Mouse (Mus musculus) megakaryocyte, embryonic 14.5 days (primary cell): ENCODE results near the gene Casp8.
"Not testable (repeated sequence)": the region's sequence is repeated elsewhere in the genome, so short reads cannot be mapped to it uniquely, and the experiment has no call there.

ENCODE experiments used
- FLI1 ChIP-seq: IDR thresholded peaks from 2 replicates; pipeline ENCODE4 v1.6.1; 2012; ENCODE audit warnings: low read length, inconsistent platforms, mixed read lengths
- GATA1 ChIP-seq: IDR thresholded peaks from 3 replicates; pipeline ENCODE4 v1.6.1; 2012; ENCODE audit warnings: mixed read lengths, low read length, inconsistent platforms, borderline replicate concordance

DNA sequence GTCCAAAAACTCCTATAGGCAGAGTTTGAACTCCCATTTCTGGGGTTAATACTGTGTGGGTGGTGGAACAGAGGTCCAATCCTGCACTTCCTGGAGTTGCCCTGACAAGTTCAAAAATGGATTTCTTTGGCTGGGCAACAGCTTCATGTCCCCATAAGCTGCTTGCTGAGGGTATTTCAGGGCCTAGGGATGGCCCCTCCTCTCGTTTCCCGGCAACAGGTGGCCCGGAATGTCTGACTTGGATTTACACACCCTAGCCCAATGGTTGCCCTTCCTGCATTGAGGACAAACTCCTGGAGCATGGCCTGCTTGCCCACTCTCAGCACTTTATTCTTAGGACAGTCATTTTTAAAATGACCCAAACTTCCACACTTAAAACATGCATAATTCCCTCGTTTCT lies 28.7 kb upstream of the Casp8 start:
- not testable (repeated sequence) for TF ChIP-seq GATA1, FLI1
